Mouse (Mus musculus) layer of hippocampus, postnatal 10 days (tissue): ENCODE measurements at regions not wholly inside any gene's neighbourhood (a gene's known extent, or its start where the extent isn't known, plus 50 kb on each side); places are given as distances from the start of the nearest gene placed in this dataset.

ENCODE experiments used
- DNase-seq, 2 experiments: peaks; one replicate each; pipeline ENCODE4 v3.0.0; 2021; ENCODE audit warnings: low spot score in 2 of 2

DNA sequence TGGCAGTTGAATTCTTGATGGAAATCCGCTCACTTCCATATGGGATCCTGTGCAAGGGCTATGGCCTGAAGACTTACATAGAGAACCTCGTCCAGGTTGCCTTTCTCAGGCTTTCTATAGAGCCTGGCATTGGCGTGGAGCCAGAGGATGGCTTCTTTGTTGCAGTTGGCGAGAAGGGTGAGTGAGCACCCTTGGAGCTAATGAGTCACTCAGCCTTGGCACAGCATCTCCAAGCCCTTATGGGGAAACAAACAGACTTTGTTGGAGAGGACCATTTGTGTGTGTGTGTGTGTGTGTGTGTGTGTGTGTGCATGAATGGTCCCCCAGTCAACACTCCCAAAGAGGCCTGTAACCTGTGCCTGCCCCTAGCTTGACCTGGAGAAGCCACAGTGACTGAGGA is 57.0 kb upstream of the Maf start:
- DNase-seq = no peak

DNA sequence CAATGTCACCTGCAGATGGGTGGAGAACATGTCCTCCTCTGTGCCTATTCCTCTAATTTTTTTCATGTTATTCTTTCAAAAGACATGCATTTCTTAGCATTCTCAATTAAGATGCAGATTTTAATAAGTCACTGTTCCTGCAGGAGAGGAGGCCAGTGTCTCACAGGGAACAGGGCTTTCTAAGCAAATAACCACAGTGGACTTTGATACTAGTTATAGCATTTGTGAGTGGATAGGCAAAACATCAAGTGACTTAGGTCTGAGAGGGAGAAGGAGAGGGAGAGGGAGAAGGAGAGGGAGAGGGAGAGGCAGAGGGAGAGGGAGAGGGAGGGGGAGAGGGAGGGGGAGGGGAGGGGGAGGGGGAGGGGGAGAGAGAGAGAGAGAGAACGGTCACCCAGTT is 50.4 kb upstream of the Maf start:
- DNase-seq = no peak
